Mouse (Mus musculus): ENCODE measurements around the gene Olfr116. TPM values are rescaled to one million over a fixed set of nuclear protein-coding genes. Genes with fewer than 3 reads are reported as not detected.

The Olfr116 gene
- total RNA-seq (2012; rRNA removed), result not detected in 2 replicates
- polyA plus RNA-seq (2012; ENCODE audit: insufficient read depth in 1 of 2, insufficient read length in 2 of 2, low read depth in 1 of 2, low replicate concordance in 2 of 2, missing spikeins in 1 of 2), result not detected

GRCm38 (mm10) chr17:37627009-37627408, at the start of gene Olfr116, which contains the start of gene Olfr115:
Gene Olfr116 (minus strand): TSS chr17:37627199.
Gene Olfr115 (minus strand): TSS chr17:37627109.
- Histone ChIP-seq H3K79me2 (ENCODE audit: control insufficient read depth, insufficient read depth, low read length, poor library complexity) (no peaks in the 10 kb centered on the region), H3K9me3 (replicated peaks; ENCODE audit: insufficient read depth, low read length) (no peaks in the 10 kb centered on the region), H3K27ac (ENCODE audit: control insufficient read depth, low read depth, low read length) (no peak within 1 kb of the TSS), H3K27me3 (ENCODE audit: control insufficient read depth in 1 of 2, insufficient read depth in 2 of 2, low read length in 2 of 2) (no peaks in the 10 kb centered on the region), H3K9ac (ENCODE audit: control insufficient read depth, low read depth, low read length, poor library complexity, severe bottlenecking) (no peak within 1 kb of the TSS), H3K4me3 (ENCODE audit: control insufficient read depth in 1 of 2, insufficient read depth in 1 of 2, low read depth in 2 of 2, low read length in 2 of 2) (no peak within 1 kb of the TSS), H3K36me3 (ENCODE audit: control insufficient read depth in 1 of 2, insufficient read depth in 2 of 2, low read length in 2 of 2) (no peaks in the 10 kb centered on the region), H3K4me1 (ENCODE audit: control insufficient read depth in 1 of 2, insufficient read depth in 2 of 2, low read length in 2 of 2) (no peaks in the 10 kb centered on the region)
- DNase-seq (ENCODE audit: low read depth, low spot score), result no peak
- TF ChIP-seq NELFE (IDR thresholded peaks at IDR 0.05; ENCODE audit: low read depth, low read length) (no peak), POLR2A (IDR thresholded peaks at IDR 0.05; ENCODE audit: control insufficient read depth in 1 of 2, insufficient read depth in 1 of 2, low read depth in 1 of 2, low read length in 2 of 2, poor library complexity in 1 of 2) (no peak), USF2 (IDR thresholded peaks at IDR 0.05; ENCODE audit: borderline replicate concordance in 1 of 2, insufficient read depth in 1 of 2, low read depth in 1 of 2, low read length in 2 of 2) (no peak), SIN3A (IDR thresholded peaks at IDR 0.05; ENCODE audit: low read length) (no peak), MAFK (IDR thresholded peaks at IDR 0.05; ENCODE audit: borderline replicate concordance, low read depth, low read length) (no peak), UBTF (IDR thresholded peaks at IDR 0.05; ENCODE audit: borderline replicate concordance, insufficient read depth, low read depth, low read length) (no peak), KAT2A (conservative IDR thresholded peaks at IDR 0.05; ENCODE audit: low read depth, low read length) (no peak), MYC (IDR thresholded peaks at IDR 0.05; ENCODE audit: low read depth, low read length) (no peak), MAZ (IDR thresholded peaks at IDR 0.05; ENCODE audit: low read depth, low read length) (no peak), JUND (IDR thresholded peaks at IDR 0.05; ENCODE audit: low read depth, low read length) (no peak), HCFC1 (IDR thresholded peaks at IDR 0.05; ENCODE audit: low read depth, low read length) (no peak)

GRCm38 (mm10) chr17:37666688-37667087, 39.7 kb upstream of the Olfr116 start, which contains the start of gene Olfr118:
Gene Olfr118 (plus strand): TSS chr17:37666988.
- TF ChIP-seq RCOR1 (IDR thresholded peaks at IDR 0.05; ENCODE audit: low read depth, low read length) (no peak), NRF1 (IDR thresholded peaks at IDR 0.05; ENCODE audit: insufficient read depth, low read depth, low read length, poor library complexity, severe bottlenecking) (no peak), RAD21 (IDR thresholded peaks at IDR 0.05; ENCODE audit: low read depth, low read length) (no peak), ETS1 (IDR thresholded peaks at IDR 0.05; ENCODE audit: low read depth, low read length) (no peak)
- Histone ChIP-seq H3K4me3 (ENCODE audit: control insufficient read depth in 1 of 2, insufficient read depth in 1 of 2, low read depth in 2 of 2, low read length in 2 of 2) (no peak within 1 kb of the TSS), H3K9me3 (replicated peaks; ENCODE audit: insufficient read depth, low read length) (no peaks in the 10 kb centered on the region), H3K36me3 (ENCODE audit: control insufficient read depth in 1 of 2, insufficient read depth in 2 of 2, low read length in 2 of 2) (no peaks in the 10 kb centered on the region), H3K79me2 (ENCODE audit: control insufficient read depth, insufficient read depth, low read length, poor library complexity) (no peaks in the 10 kb centered on the region), H3K27me3 (ENCODE audit: control insufficient read depth in 1 of 2, insufficient read depth in 2 of 2, low read length in 2 of 2) (no peaks in the 10 kb centered on the region), H3K9ac (ENCODE audit: control insufficient read depth, low read depth, low read length, poor library complexity, severe bottlenecking) (no peak within 1 kb of the TSS), H3K4me1 (ENCODE audit: control insufficient read depth in 1 of 2, insufficient read depth in 2 of 2, low read length in 2 of 2) (no peaks in the 10 kb centered on the region), H3K27ac (ENCODE audit: control insufficient read depth, low read depth, low read length) (no peak within 1 kb of the TSS)
- no peak for DNase-seq (ENCODE audit: low read depth, low spot score)
